Mouse (Mus musculus) liver, embryonic 14.5 days (tissue): ENCODE measurements at regions not wholly inside any gene's neighbourhood (a gene's known extent, or its start where the extent isn't known, plus 50 kb on each side); places are given as distances from the start of the nearest gene placed in this dataset.

Source experiments
- CTCF ChIP-seq: IDR thresholded peaks from 2 replicates; pipeline ENCODE4 v1.5.1; 2016; ENCODE audit warnings: antibody characterized with exemption, low read depth, control low read depth
- EP300 ChIP-seq: IDR thresholded peaks from 2 replicates; pipeline ENCODE4 v1.6.1; 2016; ENCODE audit warnings: antibody characterized with exemption, low read depth

DNA sequence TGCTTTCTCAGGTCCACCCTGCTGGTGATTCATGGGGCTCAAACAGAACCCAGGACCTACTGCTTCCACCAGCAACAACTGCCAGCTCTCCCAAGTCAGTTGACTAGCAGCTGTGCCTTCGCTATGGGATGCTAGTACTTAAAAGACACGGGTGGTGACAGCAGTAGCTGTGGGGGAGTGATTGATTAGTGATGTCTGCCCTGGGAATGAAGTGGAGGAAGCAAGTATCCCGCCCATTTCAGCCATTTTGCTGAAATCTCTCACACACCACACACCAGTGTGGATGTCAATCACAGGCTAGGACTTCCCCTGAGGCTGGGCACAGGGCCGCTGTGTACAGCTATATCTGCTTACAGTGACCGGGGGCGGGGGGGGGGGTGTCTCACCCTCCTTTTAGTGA, 153.2 kb downstream of the Matn1 start:
- TF ChIP-seq EP300 (no peak), CTCF (no peak)
